Mouse (Mus musculus): Measurements from ENCODE around the gene Slc38a6.
A peak's percentile ranks its signal among the peaks of the same experiment; 100 is the strongest.

The Slc38a6 gene

GRCm38 (mm10) chr12:73324742-73325141 is 38.2 kb downstream of the Slc38a6 start:
- DNase-seq: peak in 1 of 2 experiments; percentile 35

- no peak for DNase-seq
Measured at GRCm38 (mm10) chr12:73325181-73325580, 38.6 kb downstream of the Slc38a6 start.

GRCm38 (mm10) chr12:73325617-73326016 is 39.0 kb downstream of the Slc38a6 start:
- no peak for DNase-seq

GRCm38 (mm10) chr12:73327381-73327780 is 40.8 kb downstream of the Slc38a6 start:
- no peak for DNase-seq

- no peak for DNase-seq
Measured at GRCm38 (mm10) chr12:73328448-73329167, 42.0 kb downstream of the Slc38a6 start.

- DNase-seq: no peak
Measured at GRCm38 (mm10) chr12:73330236-73330635, 43.7 kb downstream of the Slc38a6 start.

GRCm38 (mm10) chr12:73332701-73333100 is 46.1 kb downstream of the Slc38a6 start:
- no peak for DNase-seq

GRCm38 (mm10) chr12:73334051-73334551 is 47.5 kb downstream of the Slc38a6 start:
- DNase-seq: peak in 1 of 2 experiments; percentile 31

- DNase-seq: no peak
Measured at GRCm38 (mm10) chr12:73337127-73337526, 50.5 kb downstream of the Slc38a6 start.

- DNase-seq: no peak
Measured at GRCm38 (mm10) chr12:73340642-73341293, 54.2 kb downstream of the Slc38a6 start.

GRCm38 (mm10) chr12:73341703-73342663 is 55.4 kb downstream of the Slc38a6 start:
- peak; percentile 45 to 69 for DNase-seq

GRCm38 (mm10) chr12:73344300-73344699 is 57.7 kb downstream of the Slc38a6 start:
- no peak for DNase-seq

GRCm38 (mm10) chr12:73345157-73345556 is 58.6 kb downstream of the Slc38a6 start:
- DNase-seq: peak; percentile 19 to 60

DNA sequence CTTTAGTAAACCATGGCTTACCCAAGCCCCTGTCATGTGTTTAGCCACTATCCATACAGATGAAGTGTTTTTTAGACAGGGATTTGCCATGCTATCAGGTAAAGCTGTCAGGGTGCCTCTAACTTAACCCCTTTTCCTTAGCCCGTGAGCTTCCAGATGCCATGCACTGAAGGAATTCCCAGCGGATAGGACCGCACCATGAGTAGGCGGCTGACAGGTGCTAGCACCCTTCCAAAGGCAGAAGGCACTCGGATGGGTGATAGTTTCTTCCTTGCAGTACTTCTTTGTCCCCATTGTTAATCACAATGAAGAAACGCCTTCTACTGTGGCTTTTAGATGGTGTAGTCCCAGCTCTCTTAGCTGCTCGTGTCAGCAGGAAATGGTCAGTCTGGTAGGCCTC is 60.6 kb downstream of the Slc38a6 start:
- no peak for DNase-seq

GRCm38 (mm10) chr12:73350466-73350865 is 63.9 kb downstream of the Slc38a6 start:
- DNase-seq: no peak

DNA sequence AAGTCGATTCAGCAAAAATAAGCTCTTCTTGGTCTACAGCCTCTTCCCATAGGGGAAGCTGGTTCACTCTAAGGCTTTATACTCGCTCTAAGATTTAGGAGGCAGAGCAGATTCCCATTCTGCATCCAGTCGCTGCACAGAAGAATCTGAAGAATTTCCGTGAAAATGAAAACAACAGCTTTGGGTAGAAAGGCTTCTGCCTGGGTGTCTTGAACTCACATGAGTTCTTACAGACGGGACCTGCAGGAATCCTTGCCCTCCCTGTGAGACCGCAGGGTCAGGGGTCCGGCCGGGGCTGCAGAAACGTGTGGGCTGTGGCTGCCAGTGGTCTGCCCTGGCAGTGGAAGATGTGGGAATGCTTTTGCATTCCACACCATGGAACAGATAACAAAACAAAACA is 64.4 kb downstream of the Slc38a6 start:
- no peak for DNase-seq

- no peak for DNase-seq
Measured at GRCm38 (mm10) chr12:73351746-73352145, 65.2 kb downstream of the Slc38a6 start.

- peak; percentile 69 to 84 for DNase-seq
Measured at GRCm38 (mm10) chr12:73353362-73353761, 66.8 kb downstream of the Slc38a6 start.

DNA sequence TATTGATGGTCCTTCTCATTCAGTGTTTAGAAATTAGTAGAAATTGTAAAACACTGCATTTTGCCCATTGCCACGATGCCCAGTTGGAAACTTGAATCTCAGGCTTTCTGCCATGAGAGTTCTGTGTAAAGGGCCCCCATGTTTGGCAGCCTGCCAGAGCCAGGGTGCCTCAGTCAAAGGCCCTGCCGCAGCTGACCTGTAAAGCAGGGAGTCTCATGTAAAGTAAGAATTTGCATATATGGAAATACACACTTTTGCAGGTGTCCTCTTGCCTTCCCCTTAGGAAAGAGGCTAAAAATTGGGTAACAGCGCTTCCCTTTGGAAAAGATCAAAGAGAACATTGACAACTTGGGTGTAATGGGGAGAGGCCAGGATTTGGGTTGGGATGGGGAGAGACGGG is 67.9 kb downstream of the Slc38a6 start:
- DNase-seq: no peak

DNA sequence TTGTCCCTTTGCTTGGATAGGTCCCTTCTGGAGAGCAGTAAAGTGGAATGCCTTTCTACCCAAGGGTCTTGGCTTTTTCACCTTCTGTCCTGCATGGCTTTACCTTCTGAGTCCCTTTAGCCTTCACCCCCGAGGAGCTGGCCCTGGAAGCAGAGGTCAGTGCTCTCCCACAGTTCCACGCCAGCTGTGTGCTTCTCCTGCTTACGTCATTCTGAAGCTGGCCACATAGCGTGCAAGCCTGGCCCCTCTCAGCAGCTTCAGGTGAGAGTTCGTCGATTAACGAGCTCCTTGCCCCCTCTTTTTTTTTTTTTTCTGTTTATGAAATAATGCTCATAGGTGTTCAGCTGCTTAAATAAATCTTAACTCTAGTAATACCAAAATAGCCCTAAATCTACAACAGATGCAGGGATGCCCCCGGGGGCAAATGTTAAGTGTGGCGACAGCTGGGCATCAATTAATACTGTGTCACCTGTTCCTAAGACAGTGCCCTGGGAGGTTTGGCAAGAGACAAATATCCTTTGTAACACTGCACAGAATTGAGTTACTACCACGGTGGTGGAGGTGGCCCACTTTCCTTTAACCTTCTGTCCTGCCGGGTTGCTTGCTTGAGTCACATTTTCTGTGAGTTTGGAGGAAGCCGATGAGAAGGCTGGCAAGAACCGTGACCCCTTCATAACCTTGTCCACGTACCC is 68.7 kb downstream of the Slc38a6 start:
- DNase-seq: no peak

- no peak for DNase-seq
Measured at GRCm38 (mm10) chr12:73356696-73357095, 70.1 kb downstream of the Slc38a6 start.

DNA sequence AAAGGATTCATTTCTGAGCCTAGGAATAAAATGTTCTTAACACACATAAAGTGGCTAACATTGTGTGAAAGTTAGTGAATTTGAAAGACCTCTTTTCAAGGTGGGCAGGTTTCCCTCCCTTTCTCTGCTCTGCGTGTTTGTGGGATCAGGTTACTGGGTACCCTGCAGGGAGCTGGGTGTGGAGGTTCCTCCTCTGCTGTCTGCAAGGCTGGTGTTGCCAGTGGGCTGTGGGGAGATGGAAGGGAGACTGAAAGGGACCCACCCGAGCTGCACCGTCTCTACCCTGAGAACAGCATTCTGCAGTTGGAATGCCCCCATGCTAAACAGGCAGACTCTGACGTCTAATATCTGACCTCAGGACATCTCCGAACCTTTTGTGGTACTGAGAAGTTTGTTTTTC is 70.7 kb downstream of the Slc38a6 start:
- DNase-seq: no peak
